Mouse (Mus musculus) Patski (cell line): ENCODE results near the gene Olfr90. TPM values are rescaled to one million over a fixed set of nuclear protein-coding genes. Genes with fewer than 3 reads are reported as not detected.

Source experiments
- ATAC-seq: fragments of 100-300 bp; one replicate; pipeline ENCODE4 v1.8.0; 2021
- CTCF ChIA-PET: fragments of 350-600 bp; sonication (Branson Sonifier 250); formaldehyde crosslinking; loops from one replicate; lab custom pipeline; 2022; ENCODE audit warnings: inconsistent platforms; lab: Charles Lee
- POLR2A ChIA-PET: fragments of 350-600 bp; sonication (Branson Sonifier 250); formaldehyde crosslinking; loops from one replicate; lab custom pipeline; 2022; ENCODE audit warnings: antibody characterized with exemption, inconsistent platforms; lab: Charles Lee
- DNase-seq: peaks from one replicate; pipeline ENCODE4 v3.0.0-alpha.2; 2011; ENCODE audit warnings: low read depth, low spot score
- H3K27me3 ChIP-seq: fragments of 371-371 bp; one replicate; pipeline ENCODE4 v1.5.1; 2021
- CTCF ChIP-seq: fragments of 100-300 bp; IDR thresholded peaks from one replicate; pipeline ENCODE4 v1.5.1; 2021
- in situ Hi-C: fragments of 300-500 bp; cut with MboI; formaldehyde crosslinking; loops from 3 replicates; pipeline ENCODE4 v1.11.1; 2018; ENCODE audit warnings: low pct_unique_long_range_greater_than_20kb, mixed read lengths
- polyA plus RNA-seq: library from polyadenylated mRNA; unstranded; gene quantifications from one replicate; pipeline ENCODE4 v1.2.3, GENCODE M21; 2021

The Olfr90 gene
- polyA plus RNA-seq, 1 experiment from 2014 or later, result not detected

- ChIA-PET CTCF (interaction anchor here (2.9 kb wide), 1 partner anchor 124 kb away, joined by 14 read pairs; no protein-coding TSS in a partner anchor), POLR2A (interaction anchor here (0.6 kb wide), 1 partner anchor 14 kb away, joined by 6 read pairs; no protein-coding TSS in a partner anchor)
- in situ Hi-C loops, result no loop called here
- DNase-seq (no peak), ATAC-seq (no peak)
- no peak for TF ChIP-seq CTCF
- no peaks in the 10 kb centered on the region for H3K27me3 ChIP-seq
Measured at GRCm38 (mm10) chr17:37078990-37079389, 9.3 kb downstream of the Olfr90 start.

- TF ChIP-seq CTCF, result no peak
- in situ Hi-C loops, result no loop called here
- ATAC-seq (no peak), DNase-seq (no peak)
- ChIA-PET CTCF (interaction anchor here (2.9 kb wide), 1 partner anchor 125 kb away, joined by 14 read pairs; no protein-coding TSS in a partner anchor), POLR2A (no interaction called here)
- no peaks in the 10 kb centered on the region for H3K27me3 ChIP-seq
Measured at GRCm38 (mm10) chr17:37078193-37078592, 10.1 kb downstream of the Olfr90 start.

- no peak for TF ChIP-seq CTCF
- ChIA-PET POLR2A (no interaction called here), CTCF (interaction anchor here (1.2 to 2.1 kb wide), 3 partner anchors 15 to 183 kb away, joined by 3 to 5 read pairs (median 4); no protein-coding TSS in a partner anchor)
- DNase-seq (no peak), ATAC-seq (no peak)
- in situ Hi-C loops, result no loop called here
- H3K27me3 ChIP-seq, result no peaks in the 10 kb centered on the region
Measured at GRCm38 (mm10) chr17:37075766-37076165, 12.5 kb downstream of the Olfr90 start.

- in situ Hi-C loops, result no loop called here
- POLR2A ChIA-PET, result no interaction called here
Measured at GRCm38 (mm10) chr17:37075181-37075580, 13.1 kb downstream of the Olfr90 start.

GRCm38 (mm10) chr17:37072730-37073276, 15.5 kb downstream of the Olfr90 start:
- H3K27me3 ChIP-seq, result no peaks in the 10 kb centered on the region
- no peak for DNase-seq
- TF ChIP-seq CTCF, result no peak
- ATAC-seq, result no peak
- in situ Hi-C loops, result loop anchor here (25.0 kb wide), 1 partner anchor 811 kb away; the partner anchor contains the start of genes Rpp21 and Trim39
- ChIA-PET CTCF (interaction anchor here (1.6 kb wide), 1 partner anchor 10 kb away, joined by 5 read pairs; no protein-coding TSS in a partner anchor), POLR2A (no interaction called here)

More at GRCm38 (mm10) chr17:37075181-37075580, 13.1 kb downstream of the Olfr90 start:
- no peak for DNase-seq
- no peak for ATAC-seq
- no peak for TF ChIP-seq CTCF
- CTCF ChIA-PET, result interaction anchor here (0.9 to 2.1 kb wide), 4 partner anchors 8 to 183 kb away, joined by 3 to 5 read pairs (median 4); no protein-coding TSS in a partner anchor
- no peaks in the 10 kb centered on the region for H3K27me3 ChIP-seq

GRCm38 (mm10) chr17:37072080-37072729, 16.1 kb downstream of the Olfr90 start:
- H3K27me3 ChIP-seq, result no peaks in the 10 kb centered on the region
- no peak for TF ChIP-seq CTCF
- no peak for DNase-seq
- in situ Hi-C loops, result loop anchor here (25.0 kb wide), 1 partner anchor 810 kb away; the partner anchor contains the start of genes Rpp21 and Trim39
- ATAC-seq, result no peak
- ChIA-PET CTCF (interaction anchor here (1.6 kb wide), 1 partner anchor 11 kb away, joined by 5 read pairs; no protein-coding TSS in a partner anchor), POLR2A (no interaction called here)

GRCm38 (mm10) chr17:37070121-37070520, 18.2 kb downstream of the Olfr90 start:
- ChIA-PET POLR2A (no interaction called here), CTCF (interaction anchor here (1.3 to 2.6 kb wide), 3 partner anchors 9 to 134 kb away, joined by 3 to 10 read pairs (median 6); no protein-coding TSS in a partner anchor)
- ATAC-seq (no peak), DNase-seq (no peak)
- no peak for TF ChIP-seq CTCF
- in situ Hi-C loops, result loop anchor here (25.0 kb wide), 1 partner anchor 808 kb away; the partner anchor contains the start of genes Rpp21 and Trim39
- no peaks in the 10 kb centered on the region for H3K27me3 ChIP-seq

GRCm38 (mm10) chr17:37067861-37068260, 20.4 kb downstream of the Olfr90 start:
- CTCF ChIA-PET, result no interaction called here
- no peak for DNase-seq
- no peak for TF ChIP-seq CTCF
- in situ Hi-C loops, result loop anchor here (25.0 kb wide), 1 partner anchor 806 kb away; the partner anchor contains the start of genes Rpp21 and Trim39
- no peak for ATAC-seq
- POLR2A ChIA-PET, result no interaction called here
- no peaks in the 10 kb centered on the region for H3K27me3 ChIP-seq

- in situ Hi-C loops, result loop anchor here (25.0 kb wide), 1 partner anchor 804 kb away; the partner anchor contains the start of genes Rpp21 and Trim39
- ChIA-PET CTCF (no interaction called here), POLR2A (no interaction called here)
- no peak for TF ChIP-seq CTCF
- ATAC-seq (no peak), DNase-seq (no peak)
- no peaks in the 10 kb centered on the region for H3K27me3 ChIP-seq
Measured at GRCm38 (mm10) chr17:37065993-37066392, 22.3 kb downstream of the Olfr90 start.
